Mouse (Mus musculus) kidney, postnatal 0 days (tissue): Measurements from ENCODE around the gene En2. TPM values are rescaled to one million over a fixed set of nuclear protein-coding genes. Genes with fewer than 3 reads are reported as not detected.

ENCODE experiments used
- ATAC-seq: fragments of 200-750 bp; cut with Nextera tagmentation; replicated peaks from 2 replicates; pipeline ENCODE4 v1.8.0; 2017; ENCODE audit warnings: low read depth, moderate number of reproducible peaks, moderate TSS enrichment, moderate library complexity; ENCODE audit not compliant: low FRiP score
- DNase-seq: peaks from one replicate; pipeline ENCODE4 v3.0.0-alpha.2; 2016; ENCODE audit warnings: low spot score
- H3K27ac ChIP-seq: fragments of 300-500 bp; sonication (generic); 2 replicates; pipeline ENCODE4 v1.5.1; 2014; ENCODE audit warnings: mild to moderate bottlenecking
- H3K27me3 ChIP-seq: fragments of 300-500 bp; sonication (generic); 2 replicates; pipeline ENCODE4 v1.6.1; 2014; ENCODE audit warnings: low read length, mixed read lengths; ENCODE audit not compliant: insufficient read depth
- H3K36me3 ChIP-seq: fragments of 300-500 bp; sonication (generic); 2 replicates; pipeline ENCODE4 v1.6.1; 2014; ENCODE audit warnings: low read length, mixed read lengths; ENCODE audit not compliant: insufficient read depth
- H3K4me1 ChIP-seq: fragments of 300-500 bp; sonication (generic); replicated peaks from 2 replicates; pipeline ENCODE4 v1.6.1; 2014; ENCODE audit warnings: antibody characterized with exemption, low read length, mixed read lengths; ENCODE audit not compliant: insufficient read depth
- H3K4me2 ChIP-seq: fragments of 300-500 bp; sonication (generic); 2 replicates; pipeline ENCODE4 v1.6.1; 2014; ENCODE audit warnings: mild to moderate bottlenecking, low read length, moderate library complexity, mixed read lengths
- H3K4me3 ChIP-seq: fragments of 300-500 bp; sonication (generic); replicated peaks from 2 replicates; pipeline ENCODE4 v1.5.1; 2014; ENCODE audit warnings: low read depth, low read length
- H3K9ac ChIP-seq: fragments of 300-500 bp; sonication (generic); 2 replicates; pipeline ENCODE4 v1.6.1; 2014; ENCODE audit warnings: low read depth, low read length
- H3K9me3 ChIP-seq: fragments of 300-500 bp; sonication (generic); replicated peaks from 2 replicates; pipeline ENCODE4 v1.6.1; 2016; ENCODE audit warnings: low read length, inconsistent platforms, mixed read lengths
- CTCF ChIP-seq: IDR thresholded peaks from 2 replicates; pipeline ENCODE4 v1.5.1; 2016; ENCODE audit warnings: antibody characterized with exemption, low read depth, mild to moderate bottlenecking, moderate library complexity
- WGBS: fragments of 180-500 bp; shearing (Covaris S2); extraction: QIAGEN DNeasy Blood & Tissue Kit; methylation state at CpG from one replicate; pipeline ENCODE4 v1.1.7; 2014; 5-methylcytosine and 5-hydroxymethylcytosine counted together
- polyA plus RNA-seq: library from polyadenylated mRNA; unstranded; fragments of >200 nt; fragmentation: Nextera tagmentation; extraction: Ambion mirVana; gene quantifications from 2 replicates; pipeline ENCODE4 v1.2.1, GENCODE M21; 2015

The En2 gene
- polyA plus RNA-seq, 1 experiment from 2014 or later: not detected

DNA sequence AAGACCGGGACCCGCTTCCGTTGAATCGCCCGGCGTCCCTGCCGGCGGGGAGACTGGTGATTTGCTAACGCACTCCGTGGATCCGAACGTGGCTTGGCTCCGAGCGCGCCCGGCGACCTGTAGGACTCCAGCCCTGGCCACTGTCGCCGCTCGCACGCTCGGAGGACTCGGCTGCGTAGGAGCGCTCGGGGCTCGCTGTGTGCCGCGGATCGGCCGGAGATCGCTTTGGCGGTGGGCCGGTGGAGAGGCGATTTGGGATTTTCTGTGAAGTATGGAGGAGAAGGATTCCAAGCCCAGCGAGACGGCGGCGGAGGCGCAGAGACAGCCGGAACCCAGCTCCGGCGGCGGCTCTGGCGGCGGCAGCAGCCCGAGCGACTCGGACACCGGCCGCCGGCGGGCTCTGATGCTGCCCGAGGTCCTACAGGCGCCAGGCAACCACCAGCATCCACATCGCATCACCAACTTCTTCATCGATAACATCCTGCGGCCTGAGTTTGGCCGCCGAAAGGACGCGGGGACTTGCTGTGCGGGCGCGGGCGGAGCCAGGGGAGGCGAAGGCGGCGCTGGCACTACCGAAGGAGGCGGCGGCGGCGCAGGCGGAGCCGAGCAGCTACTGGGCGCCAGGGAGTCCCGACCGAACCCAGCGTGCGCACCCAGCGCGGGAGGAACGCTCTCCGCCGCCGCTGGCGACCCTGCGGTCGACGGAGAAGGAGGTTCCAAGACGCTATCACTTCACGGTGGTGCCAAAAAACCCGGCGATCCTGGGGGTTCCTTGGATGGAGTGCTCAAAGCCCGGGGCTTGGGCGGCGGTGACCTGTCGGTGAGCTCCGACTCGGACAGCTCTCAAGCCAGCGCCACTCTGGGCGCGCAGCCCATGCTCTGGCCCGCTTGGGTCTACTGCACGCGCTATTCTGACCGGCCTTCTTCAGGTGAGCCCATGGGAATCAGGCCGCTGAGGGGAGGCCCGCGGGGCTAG lies 1.1 kb downstream of the En2 start:
- Histone ChIP-seq H3K4me3 (peak overlapping the region; percentile 41), H3K4me1 (peaks cover 18% of the 10 kb centered on the region; the same call in 1 of the 2 replicates), H3K4me2 (peak overlapping the region; percentile 80), H3K9ac (no peak overlapping the region), H3K27ac (no peak overlapping the region), H3K27me3 (peaks cover 87% of the 10 kb centered on the region), H3K36me3 (no peaks in the 10 kb centered on the region), H3K9me3 (no peaks in the 10 kb centered on the region)
- ATAC-seq (no peak), DNase-seq (no peak)
- whole genome bisulfite sequencing: under 1% methylated on average over 102 of the region's 111 CpGs
- no peak for TF ChIP-seq CTCF

DNA sequence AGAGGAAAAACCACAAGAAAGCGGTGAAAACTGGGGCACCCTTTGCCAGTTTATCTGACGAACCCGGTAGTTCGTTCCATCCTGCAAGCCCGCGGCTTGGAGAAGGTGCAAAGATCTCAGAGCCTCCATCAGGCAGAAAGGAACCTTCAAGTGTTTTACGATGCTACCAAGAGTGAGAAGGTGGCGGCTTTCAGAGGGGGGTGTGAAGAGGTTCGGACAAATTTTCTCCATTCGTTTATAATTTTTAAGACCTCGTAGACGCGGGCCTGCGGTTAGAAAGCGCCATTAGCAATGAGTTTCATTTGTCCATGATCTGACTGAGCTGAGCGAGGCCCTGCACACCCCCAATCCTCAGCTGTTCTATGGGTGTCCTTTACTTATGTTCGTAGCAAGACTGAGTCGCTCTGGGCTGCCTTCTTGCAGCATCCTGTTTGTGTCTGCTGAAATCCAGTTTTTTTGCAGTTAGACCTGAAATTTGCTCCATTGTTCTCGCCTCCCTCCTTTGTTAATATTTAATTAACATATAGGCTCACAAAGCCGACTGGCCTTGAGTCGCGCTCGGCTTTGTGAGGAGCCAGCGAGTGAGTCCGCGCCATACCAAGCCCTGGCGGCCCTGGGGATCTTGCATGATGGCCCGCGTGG lies 2.2 kb downstream of the En2 start:
- Histone ChIP-seq H3K27ac (no peak overlapping the region), H3K36me3 (no peaks in the 10 kb centered on the region), H3K9ac (no peak overlapping the region), H3K4me3 (peak overlapping the region; percentile 23), H3K9me3 (no peaks in the 10 kb centered on the region), H3K27me3 (peaks cover 87% of the 10 kb centered on the region), H3K4me1 (peaks cover 18% of the 10 kb centered on the region; the same call in 1 of the 2 replicates), H3K4me2 (peak overlapping the region; percentile 42)
- ATAC-seq (no peak), DNase-seq (peak; percentile 45)
- 2% methylated on average over 29 of the region's 29 CpGs for WGBS
- no peak for TF ChIP-seq CTCF

DNA sequence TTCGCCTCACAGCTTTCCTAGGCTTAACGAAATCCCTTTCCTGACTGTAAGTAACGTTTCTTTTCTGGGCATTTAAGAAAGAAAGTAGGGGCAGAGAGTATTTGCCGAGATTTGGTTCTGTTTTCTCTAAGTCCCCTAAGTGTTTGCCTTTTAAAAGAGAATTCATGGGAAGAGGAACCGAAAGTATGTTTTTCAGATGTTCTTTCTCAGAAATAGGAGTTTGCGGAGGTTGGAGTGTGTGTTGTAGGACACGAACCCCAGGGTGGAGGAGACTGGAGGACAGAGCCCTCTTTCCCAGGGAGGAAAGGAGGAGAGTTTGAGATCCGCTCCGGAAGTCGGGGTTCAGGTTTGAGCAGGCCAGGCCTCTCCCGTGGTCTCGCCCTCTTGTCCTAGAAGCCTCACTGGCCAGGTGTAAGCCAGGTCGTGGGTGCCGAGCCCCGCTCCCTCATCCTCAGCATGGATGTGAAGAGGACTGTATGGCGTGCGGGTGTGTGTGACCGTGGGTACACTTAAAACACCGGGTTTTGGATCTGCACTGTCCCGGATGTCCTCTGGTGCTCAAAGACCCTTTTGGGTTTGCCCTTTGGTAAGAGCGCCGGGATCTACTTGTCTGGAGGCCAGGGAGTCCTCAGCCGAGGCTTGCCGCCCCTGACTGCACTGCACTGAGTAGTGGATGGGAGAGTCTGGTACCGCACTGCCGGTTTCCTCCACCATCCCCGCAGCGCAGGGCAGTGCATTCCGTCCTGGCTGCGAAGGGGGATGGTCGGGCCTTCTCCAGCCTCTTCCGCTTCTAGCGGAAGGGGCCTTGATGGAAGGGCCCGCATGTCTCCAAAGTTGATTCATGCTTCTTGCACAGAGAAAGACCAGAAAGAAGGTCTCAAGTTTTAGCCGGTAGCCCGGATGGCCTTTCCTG lies 3.0 kb downstream of the En2 start:
- peaks cover 88% of the 10 kb centered on the region for H3K27me3 ChIP-seq
- H3K27ac ChIP-seq: no peak overlapping the region
- WGBS: 3% methylated on average over 36 of the region's 36 CpGs
- no peaks in the 10 kb centered on the region for H3K9me3 ChIP-seq
- peaks cover 18% of the 10 kb centered on the region; the same call in 1 of the 2 replicates for H3K4me1 ChIP-seq
- H3K9ac ChIP-seq: no peak overlapping the region
- no peak for TF ChIP-seq CTCF
- H3K4me3 ChIP-seq: peak overlapping the region; percentile 23
- ATAC-seq (peak; percentile 50; the same call in 1 of the 2 replicates), DNase-seq (no peak)
- H3K36me3 ChIP-seq: no peaks in the 10 kb centered on the region
- H3K4me2 ChIP-seq: peak overlapping the region; percentile 42

DNA sequence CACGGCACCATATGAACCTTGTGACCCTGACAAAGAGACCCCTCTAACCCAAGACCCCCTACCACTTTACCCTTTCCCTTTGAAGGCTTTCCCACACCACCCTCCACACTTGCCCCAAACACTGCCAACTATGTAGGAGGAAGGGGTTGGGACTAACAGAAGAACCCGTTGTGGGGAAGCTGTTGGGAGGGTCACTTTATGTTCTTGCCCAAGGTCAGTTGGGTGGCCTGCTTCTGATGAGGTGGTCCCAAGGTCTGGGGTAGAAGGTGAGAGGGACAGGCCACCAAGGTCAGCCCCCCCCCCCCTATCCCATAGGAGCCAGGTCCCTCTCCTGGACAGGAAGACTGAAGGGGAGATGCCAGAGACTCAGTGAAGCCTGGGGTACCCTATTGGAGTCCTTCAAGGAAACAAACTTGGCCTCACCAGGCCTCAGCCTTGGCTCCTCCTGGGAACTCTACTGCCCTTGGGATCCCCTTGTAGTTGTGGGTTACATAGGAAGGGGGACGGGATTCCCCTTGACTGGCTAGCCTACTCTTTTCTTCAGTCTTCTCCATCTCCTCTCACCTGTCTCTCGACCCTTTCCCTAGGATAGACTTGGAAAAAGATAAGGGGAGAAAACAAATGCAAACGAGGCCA lies 3.8 kb downstream of the En2 start:
- no peak overlapping the region for H3K27ac ChIP-seq
- WGBS: 19% methylated on average over 5 of the region's 5 CpGs
- H3K9me3 ChIP-seq: no peaks in the 10 kb centered on the region
- H3K36me3 ChIP-seq: no peaks in the 10 kb centered on the region
- peaks cover 18% of the 10 kb centered on the region; the same call in 1 of the 2 replicates for H3K4me1 ChIP-seq
- H3K4me3 ChIP-seq: no peak overlapping the region
- no peak overlapping the region for H3K4me2 ChIP-seq
- H3K27me3 ChIP-seq: peaks cover 88% of the 10 kb centered on the region
- no peak for DNase-seq
- H3K9ac ChIP-seq: no peak overlapping the region
- TF ChIP-seq CTCF: no peak
- ATAC-seq: no peak

DNA sequence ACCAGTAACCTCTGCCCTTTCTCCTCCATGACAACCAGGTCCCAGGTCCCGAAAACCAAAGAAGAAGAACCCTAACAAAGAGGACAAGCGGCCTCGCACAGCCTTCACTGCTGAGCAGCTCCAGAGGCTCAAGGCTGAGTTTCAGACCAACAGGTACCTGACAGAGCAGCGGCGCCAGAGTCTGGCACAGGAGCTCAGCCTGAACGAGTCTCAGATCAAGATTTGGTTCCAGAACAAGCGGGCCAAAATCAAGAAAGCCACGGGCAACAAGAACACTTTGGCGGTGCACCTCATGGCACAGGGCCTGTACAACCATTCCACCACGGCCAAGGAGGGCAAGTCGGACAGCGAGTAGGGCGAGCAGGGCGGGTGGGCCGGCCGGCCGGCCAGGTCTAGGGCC lies 4.6 kb downstream of the En2 start:
- DNase-seq (no peak), ATAC-seq (no peak)
- H3K27me3 ChIP-seq: peaks cover 89% of the 10 kb centered on the region
- H3K4me2 ChIP-seq: no peak overlapping the region
- WGBS: 11% methylated on average over 17 of the region's 17 CpGs
- TF ChIP-seq CTCF: no peak
- no peaks in the 10 kb centered on the region for H3K9me3 ChIP-seq
- no peak overlapping the region for H3K27ac ChIP-seq
- no peak overlapping the region for H3K9ac ChIP-seq
- no peak overlapping the region for H3K4me3 ChIP-seq
- peaks cover 18% of the 10 kb centered on the region; the same call in 1 of the 2 replicates for H3K4me1 ChIP-seq
- no peaks in the 10 kb centered on the region for H3K36me3 ChIP-seq
